11 mouse cellular contexts compared by ENCODE assay signal in genomic region chr7:30419561-30420499, GRCm38 (mm10). TPM values are rescaled to one million over a fixed set of nuclear protein-coding genes. Genes with fewer than 3 reads are reported as not detected.
DNase-seq lines count a peak whose midpoint lies in the region; ATAC-seq and TF ChIP-seq lines count a peak whose summit lies in the region.
"Had no signal": no experiment of that assay in that cellular context is flagged by ENCODE, and none has a peak within 500 bp of the region (broad histone marks: within the 10 kb centered on the region; RNA-seq: fewer than 3 reads in every experiment).

Gene Hcst, minus strand, starts transcription at chr7:30419854.

- peaks cover 10% of the 10 kb centered on the region for H3K9me3 ChIP-seq in heart, embryonic 12.5 days (replicated peaks)
- no peaks in the 10 kb centered on the region for H3K9me3 ChIP-seq in liver, postnatal 0 days (ENCODE audit: low read length)
- H3K9me3 ChIP-seq in limb, embryonic 10.5 days (replicated peaks) = no peaks in the 10 kb centered on the region; the same call in 1 of the 2 replicates
- peaks cover 6% of the 10 kb centered on the region; the same call in 1 of the 2 replicates for H3K9me3 ChIP-seq in embryonic facial prominence, embryonic 10.5 days
- H3K9me3 ChIP-seq: stomach, embryonic 15.5 days had no signal

- H3K27ac ChIP-seq in heart, adult 2 months = no peak within 1 kb of the TSS; the same call in 1 of the 2 replicates
- no peak within 1 kb of the TSS for H3K27ac ChIP-seq in heart, embryonic 12.5 days (ENCODE audit: poor library complexity, severe bottlenecking)
- H3K27ac ChIP-seq in bone marrow, adult 2 months (ENCODE audit: control insufficient read depth, insufficient read depth, low read depth, low read length, poor library complexity) = peak within 1 kb of the TSS; percentile 94
- H3K27ac ChIP-seq in liver, postnatal 0 days (ENCODE audit: low read depth) = peak within 1 kb of the TSS; percentile 91
- no peak within 1 kb of the TSS for H3K27ac ChIP-seq in limb, embryonic 10.5 days
- no peak within 1 kb of the TSS for H3K27ac ChIP-seq in embryonic facial prominence, embryonic 10.5 days (replicated peaks)
- H3K27ac ChIP-seq: stomach, embryonic 15.5 days had no signal

- no peak within 1 kb of the TSS for H3K9ac ChIP-seq in heart, adult 2 months (ENCODE audit: low read depth, low read length)
- no peak within 1 kb of the TSS for H3K9ac ChIP-seq in heart, embryonic 12.5 days
- H3K9ac ChIP-seq in liver, postnatal 0 days (replicated peaks) = no peak within 1 kb of the TSS; the same call in 1 of the 2 replicates
- H3K9ac ChIP-seq: stomach, embryonic 15.5 days had no signal

- no peak within 1 kb of the TSS for H3K4me2 ChIP-seq in heart, embryonic 12.5 days
- H3K4me2 ChIP-seq in liver, postnatal 0 days (ENCODE audit: low read depth, low read length) = peak within 1 kb of the TSS; percentile 90

- 39% methylated on average over 10 of the region's 10 CpGs for WGBS in heart, adult 2 months
- WGBS in heart, embryonic 12.5 days = 56% methylated on average over 10 of the region's 10 CpGs
- 2% methylated on average over 10 of the region's 10 CpGs for WGBS in bone marrow, adult 2 months
- 16% methylated on average over 10 of the region's 10 CpGs for WGBS in liver, postnatal 0 days (ENCODE audit: insufficient replicate concordance)
- WGBS in limb, embryonic 10.5 days = 77% methylated on average over 10 of the region's 10 CpGs
- WGBS in embryonic facial prominence, embryonic 10.5 days = 72% methylated on average over 10 of the region's 10 CpGs

- no peaks in the 10 kb centered on the region for H3K27me3 ChIP-seq in heart, adult 2 months (ENCODE audit: control insufficient read depth, insufficient read depth, low read length)
- H3K27me3 ChIP-seq in heart, embryonic 12.5 days (replicated peaks) = peaks cover 8% of the 10 kb centered on the region; the same call in 1 of the 2 replicates
- H3K27me3 ChIP-seq in liver, postnatal 0 days (ENCODE audit: insufficient read depth, low read length) = no peaks in the 10 kb centered on the region
- H3K27me3 ChIP-seq in limb, embryonic 10.5 days (ENCODE audit: low read depth, poor library complexity, severe bottlenecking) = peaks cover 51% of the 10 kb centered on the region
- H3K27me3 ChIP-seq in embryonic facial prominence, embryonic 10.5 days (replicated peaks; ENCODE audit: low read depth, poor library complexity, severe bottlenecking) = peaks cover 46% of the 10 kb centered on the region
- H3K27me3 ChIP-seq: stomach, embryonic 15.5 days had no signal

- no peaks in the 10 kb centered on the region for H3K79me2 ChIP-seq in heart, adult 2 months (replicated peaks; ENCODE audit: control insufficient read depth, insufficient read depth, low read length)

- no peak for TF ChIP-seq EP300 in heart, adult 2 months (IDR thresholded peaks at IDR 0.05; ENCODE audit: insufficient read depth, low read depth, low read length)
- TF ChIP-seq EP300 in liver, postnatal 0 days (IDR thresholded peaks at IDR 0.05; ENCODE audit: low read depth) = no peak

- DNase-seq in heart, adult 2 months = peak; percentile 39 to 66
- peak; percentile 54 for DNase-seq in liver, postnatal 0 days
- peak; percentile 65 to 66 for DNase-seq in spleen, postnatal 36 days (ENCODE audit: low spot score in 2 of 2)
- DNase-seq in right cerebral cortex, adult 18-20 months = no peak
- no peak for DNase-seq in limb, embryonic 10.5 days (ENCODE audit: low spot score)
- no peak for DNase-seq in embryonic facial prominence, embryonic 10.5 days (ENCODE audit: low spot score)
- DNase-seq: cerebellum, postnatal 36 days had no signal

- H3K36me3 ChIP-seq in heart, adult 2 months (ENCODE audit: control insufficient read depth, insufficient read depth, low read length) = no peaks in the 10 kb centered on the region
- no peaks in the 10 kb centered on the region for H3K36me3 ChIP-seq in heart, embryonic 12.5 days
- H3K36me3 ChIP-seq in liver, postnatal 0 days (replicated peaks; ENCODE audit: insufficient read depth, low read length) = peaks cover 9% of the 10 kb centered on the region; the same call in 1 of the 2 replicates
- H3K36me3 ChIP-seq in limb, embryonic 10.5 days = no peaks in the 10 kb centered on the region
- H3K36me3 ChIP-seq in embryonic facial prominence, embryonic 10.5 days (replicated peaks) = no peaks in the 10 kb centered on the region
- H3K36me3 ChIP-seq: stomach, embryonic 15.5 days had no signal

- no peak within 1 kb of the TSS for H3K4me3 ChIP-seq in heart, adult 2 months
- no peak within 1 kb of the TSS for H3K4me3 ChIP-seq in heart, embryonic 12.5 days
- H3K4me3 ChIP-seq in bone marrow, adult 2 months (replicated peaks; ENCODE audit: control insufficient read depth, low read depth, low read length) = peak within 1 kb of the TSS; percentile 58
- H3K4me3 ChIP-seq in liver, postnatal 0 days (ENCODE audit: low read depth, low read length) = peak within 1 kb of the TSS; percentile 31
- no peak within 1 kb of the TSS for H3K4me3 ChIP-seq in limb, embryonic 10.5 days
- no peak within 1 kb of the TSS for H3K4me3 ChIP-seq in embryonic facial prominence, embryonic 10.5 days

- intact Hi-C loops in heart, adult 2 months (cut with DNase I) = no loop called here

- TF ChIP-seq POLR2A in heart, adult 2 months (IDR thresholded peaks at IDR 0.05; ENCODE audit: insufficient read depth, low read depth, low read length) = no peak
- peak; percentile 43; the same call in 1 of the 2 replicates for TF ChIP-seq POLR2A in bone marrow, adult 2 months (IDR thresholded peaks at IDR 0.05; ENCODE audit: borderline replicate concordance, control insufficient read depth, low read depth, low read length)

- no peak for ATAC-seq in heart, embryonic 12.5 days (ENCODE audit: insufficient number of reproducible peaks, low FRiP score)
- peak; percentile 52 for ATAC-seq in liver, postnatal 0 days
- ATAC-seq: midbrain, embryonic 16.5 days had no signal

- TF ChIP-seq CTCF in heart, adult 2 months (IDR thresholded peaks at IDR 0.05) = no peak
- TF ChIP-seq CTCF in bone marrow, adult 2 months (IDR thresholded peaks at IDR 0.05; ENCODE audit: control insufficient read depth, insufficient read depth, low read length) = 0 out of 2 replicates have a peak, but pooled peaks have one; percentile 19
- peak; percentile 39 for TF ChIP-seq CTCF in liver, postnatal 0 days (IDR thresholded peaks at IDR 0.05; ENCODE audit: low read depth)

- peaks cover 2% of the 10 kb centered on the region; the same call in 1 of the 2 replicates for H3K4me1 ChIP-seq in heart, adult 2 months (ENCODE audit: control insufficient read depth, insufficient read depth, low read length)
- 0 out of 2 replicates have a peak, but pooled peaks cover 11% of the 10 kb centered on the region for H3K4me1 ChIP-seq in heart, embryonic 12.5 days (replicated peaks)
- H3K4me1 ChIP-seq in bone marrow, adult 2 months (ENCODE audit: control insufficient read depth, insufficient read depth, low read length) = peaks cover 2% of the 10 kb centered on the region; the same call in 1 of the 2 replicates
- peaks cover 23% of the 10 kb centered on the region for H3K4me1 ChIP-seq in liver, postnatal 0 days (ENCODE audit: insufficient read depth)
- peaks cover 22% of the 10 kb centered on the region for H3K4me1 ChIP-seq in limb, embryonic 10.5 days
- peaks cover 24% of the 10 kb centered on the region for H3K4me1 ChIP-seq in embryonic facial prominence, embryonic 10.5 days

RNA-seq across cellular contexts. Expression of gene Hcst, which starts in this region (rescaled TPM):
- total RNA-seq in heart, adult 2 months (2021) = under 1 TPM in 1 of 2 experiments, not detected in 1; 0.59 TPM
- polyA plus RNA-seq in heart, adult 2 months (2012; rRNA removed) = 4.8 TPM in 1 of 2 replicates, not detected in the other
- polyA plus RNA-seq in heart, embryonic 12.5 days (2016; fragmentation: Nextera tagmentation; extraction: Ambion mirVana) = 1.1 TPM in 1 of 2 replicates, not detected in the other
- polyA plus RNA-seq in bone marrow, adult 2 months (2011; ENCODE audit: insufficient read depth, insufficient read length, low replicate concordance, missing spikeins) = 47.8 and 107 TPM in 2 replicates
- polyA plus RNA-seq in liver, postnatal 0 days (2015; fragmentation: Nextera tagmentation; extraction: Ambion mirVana) = 17.4 and 17.6 TPM in 2 replicates
- polyA plus RNA-seq in limb, embryonic 10.5 days (2016; fragmentation: Nextera tagmentation; extraction: Ambion mirVana) = not detected in 2 replicates
- polyA plus RNA-seq in embryonic facial prominence, embryonic 10.5 days (2016; fragmentation: Nextera tagmentation; extraction: Ambion mirVana) = not detected in 2 replicates
- polyA plus RNA-seq: midbrain, embryonic 16.5 days had no signal

Comparison
In these comparisons a context has a peak if more than half of its experiments do, and no peak if none do; other contexts are left out.
1. DNase-seq: peak in heart, adult 2 months (2 of 2), liver, postnatal 0 days (single experiment) and spleen, postnatal 36 days (2 of 2); none in right cerebral cortex, adult 18-20 months (single experiment), limb, embryonic 10.5 days (single experiment) and embryonic facial prominence, embryonic 10.5 days (single experiment).
2. H3K27ac ChIP-seq: peak in bone marrow, adult 2 months (single experiment) and liver, postnatal 0 days (single experiment); none in heart, adult 2 months (single experiment), heart, embryonic 12.5 days (single experiment), limb, embryonic 10.5 days (single experiment) and embryonic facial prominence, embryonic 10.5 days (single experiment).
3. H3K4me3 ChIP-seq: peak in bone marrow, adult 2 months (single experiment) and liver, postnatal 0 days (single experiment); none in heart, adult 2 months (single experiment), heart, embryonic 12.5 days (single experiment), limb, embryonic 10.5 days (single experiment) and embryonic facial prominence, embryonic 10.5 days (single experiment).